Comparison of ENCODE assay signal across 8 mouse cellular contexts in the genomic region with DNA sequence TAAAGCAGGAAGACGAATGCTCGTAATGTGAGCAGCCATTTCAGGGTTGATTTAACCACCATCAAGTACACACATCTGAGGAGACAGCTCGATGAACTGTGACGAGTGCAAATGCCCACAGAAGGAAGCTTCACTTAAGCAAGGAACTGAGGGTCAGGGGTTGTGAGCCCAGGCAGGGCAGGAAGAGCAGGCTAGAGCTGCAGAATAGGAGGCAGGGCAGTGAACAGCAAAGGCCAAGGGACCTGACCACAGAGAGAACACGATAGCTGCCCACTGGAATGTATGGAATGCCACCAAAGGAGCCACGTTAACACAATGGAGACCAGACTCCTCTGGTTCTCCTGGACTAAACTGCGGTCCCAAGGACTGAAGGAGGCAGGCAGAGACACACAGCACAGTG. TPM values are rescaled to one million over a fixed set of nuclear protein-coding genes. Genes with fewer than 3 reads are reported as not detected.
DNase-seq lines count a peak whose midpoint lies in the region; ATAC-seq lines count a peak whose summit lies in the region.

No protein-coding gene starts in this region.

- H3K4me3 ChIP-seq in neural tube, embryonic 15.5 days (replicated peaks): no peak overlapping the region
- no peak overlapping the region for H3K4me3 ChIP-seq in embryonic facial prominence, embryonic 14.5 days (ENCODE audit: low read depth, low read length)
- no peak overlapping the region for H3K4me3 ChIP-seq in limb, embryonic 12.5 days (replicated peaks)

- H3K27ac ChIP-seq in neural tube, embryonic 15.5 days (replicated peaks): no peak overlapping the region
- peak overlapping the region; percentile 76 for H3K27ac ChIP-seq in embryonic facial prominence, embryonic 14.5 days (replicated peaks; ENCODE audit: low read depth, low read length)
- peak overlapping the region; percentile 70 for H3K27ac ChIP-seq in limb, embryonic 12.5 days

- DNase-seq in neural tube, embryonic 10.5 days (ENCODE audit: extremely low spot score, low spot score): peak; percentile 38
- DNase-seq in embryonic facial prominence, embryonic 14.5 days (ENCODE audit: low spot score): peak; percentile 74
- peak; percentile 53 for DNase-seq in retina, embryonic 14.5 days (ENCODE audit: low spot score)
- DNase-seq in ovary, postnatal 36 days (ENCODE audit: low spot score): no peak
- DNase-seq in adrenal gland, postnatal 4 days (ENCODE audit: low spot score in 2 of 2): no peak
- no peak for DNase-seq in left cerebral cortex, postnatal 25 days (ENCODE audit: low spot score in 2 of 2)

- 38% methylated on average over 7 of the region's 7 CpGs for WGBS in neural tube, embryonic 15.5 days
- 9% methylated on average over 7 of the region's 7 CpGs for WGBS in embryonic facial prominence, embryonic 14.5 days
- 31% methylated on average over 7 of the region's 7 CpGs for WGBS in limb, embryonic 12.5 days

- H3K9ac ChIP-seq in neural tube, embryonic 15.5 days (replicated peaks): no peak overlapping the region
- H3K9ac ChIP-seq in embryonic facial prominence, embryonic 14.5 days (ENCODE audit: low read depth, low read length): peak overlapping the region; percentile 21; the same call in 1 of the 2 replicates
- H3K9ac ChIP-seq in limb, embryonic 12.5 days (replicated peaks): 0 out of 2 replicates have a peak overlapping the region, but pooled peaks have one; percentile 23

- H3K9me3 ChIP-seq in neural tube, embryonic 15.5 days (replicated peaks): no peaks in the 10 kb centered on the region
- no peaks in the 10 kb centered on the region for H3K9me3 ChIP-seq in embryonic facial prominence, embryonic 14.5 days (ENCODE audit: control insufficient read depth, low read length)
- H3K9me3 ChIP-seq in limb, embryonic 12.5 days: no peaks in the 10 kb centered on the region

- no peak for ATAC-seq in neural tube, embryonic 15.5 days (ENCODE audit: low FRiP score)
- ATAC-seq in embryonic facial prominence, embryonic 14.5 days (ENCODE audit: low read depth): peak; percentile 80
- ATAC-seq in limb, embryonic 12.5 days (ENCODE audit: insufficient number of reproducible peaks, insufficient read depth, low FRiP score, low TSS enrichment, low read depth): no peak

- no peaks in the 10 kb centered on the region for H3K27me3 ChIP-seq in neural tube, embryonic 15.5 days (replicated peaks)
- no peaks in the 10 kb centered on the region for H3K27me3 ChIP-seq in embryonic facial prominence, embryonic 14.5 days (replicated peaks; ENCODE audit: control insufficient read depth, insufficient read depth, low read length)
- no peaks in the 10 kb centered on the region for H3K27me3 ChIP-seq in limb, embryonic 12.5 days

- H3K36me3 ChIP-seq in neural tube, embryonic 15.5 days: no peaks in the 10 kb centered on the region
- H3K36me3 ChIP-seq in embryonic facial prominence, embryonic 14.5 days (ENCODE audit: control insufficient read depth, insufficient read depth, low read length): no peaks in the 10 kb centered on the region
- H3K36me3 ChIP-seq in limb, embryonic 12.5 days: no peaks in the 10 kb centered on the region

- peaks cover 21% of the 10 kb centered on the region for H3K4me1 ChIP-seq in neural tube, embryonic 15.5 days
- H3K4me1 ChIP-seq in embryonic facial prominence, embryonic 14.5 days (ENCODE audit: control insufficient read depth, insufficient read depth, low read length): peaks cover 24% of the 10 kb centered on the region
- peaks cover 26% of the 10 kb centered on the region for H3K4me1 ChIP-seq in limb, embryonic 12.5 days (replicated peaks)

- no peak overlapping the region for H3K4me2 ChIP-seq in neural tube, embryonic 15.5 days
- H3K4me2 ChIP-seq in embryonic facial prominence, embryonic 14.5 days (ENCODE audit: low read depth, low read length): peak overlapping the region; percentile 8
- H3K4me2 ChIP-seq in limb, embryonic 12.5 days: peak overlapping the region; percentile 23; the same call in 1 of the 2 replicates

- intact Hi-C loops in left cerebral cortex, postnatal 25 days (cut with DNase I): no loop called here

RNA-seq across cellular contexts. Expression of gene Snx8, which starts 5.5 kb away (rescaled TPM):
- 30.0 and 36.7 TPM in 2 replicates for polyA plus RNA-seq in neural tube, embryonic 15.5 days (2015; fragmentation: Nextera tagmentation; extraction: Ambion mirVana)
- polyA plus RNA-seq in embryonic facial prominence, embryonic 14.5 days (2014; fragmentation: Nextera tagmentation; extraction: Ambion mirVana): 10.7 and 11.2 TPM in 2 replicates
- 20.0 and 20.5 TPM in 2 replicates for polyA plus RNA-seq in limb, embryonic 12.5 days (2016; fragmentation: Nextera tagmentation; extraction: Ambion mirVana)
- 10 to 100 TPM; 28.0 to 29.5 TPM for total RNA-seq in adrenal gland, postnatal 4 days (2021)
- total RNA-seq in left cerebral cortex, postnatal 25 days (2021): 10 to 100 TPM; 13.2 to 13.5 TPM

RNA-seq across cellular contexts. Expression of gene Eif3b, which starts 35.6 kb away (rescaled TPM):
- polyA plus RNA-seq in neural tube, embryonic 15.5 days (2015; fragmentation: Nextera tagmentation; extraction: Ambion mirVana): 80.0 and 93.1 TPM in 2 replicates
- polyA plus RNA-seq in embryonic facial prominence, embryonic 14.5 days (2014; fragmentation: Nextera tagmentation; extraction: Ambion mirVana): 130 and 143 TPM in 2 replicates
- polyA plus RNA-seq in limb, embryonic 12.5 days (2016; fragmentation: Nextera tagmentation; extraction: Ambion mirVana): 187 and 189 TPM in 2 replicates
- total RNA-seq in adrenal gland, postnatal 4 days (2021): 100 to 1,000 TPM; 147 to 157 TPM
- 10 to 100 TPM; 92.8 to 92.9 TPM for total RNA-seq in left cerebral cortex, postnatal 25 days (2021)

RNA-seq across cellular contexts. Expression of gene Mrm2, which starts 51.9 kb away (rescaled TPM):
- polyA plus RNA-seq in neural tube, embryonic 15.5 days (2015; fragmentation: Nextera tagmentation; extraction: Ambion mirVana): 20.8 and 22.3 TPM in 2 replicates
- polyA plus RNA-seq in embryonic facial prominence, embryonic 14.5 days (2014; fragmentation: Nextera tagmentation; extraction: Ambion mirVana): 18.0 and 19.9 TPM in 2 replicates
- polyA plus RNA-seq in limb, embryonic 12.5 days (2016; fragmentation: Nextera tagmentation; extraction: Ambion mirVana): 21.7 and 25.2 TPM in 2 replicates
- 10 to 100 TPM; 13.4 to 15.0 TPM for total RNA-seq in adrenal gland, postnatal 4 days (2021)
- total RNA-seq in left cerebral cortex, postnatal 25 days (2021): 10 to 100 TPM in 1 of 2 experiments, 1 to 10 TPM in 1; 9.5 to 10.7 TPM

Comparison
In these comparisons a context has a peak if more than half of its experiments do, and no peak if none do; other contexts are left out.
1. DNase-seq: peak in neural tube, embryonic 10.5 days (single experiment), embryonic facial prominence, embryonic 14.5 days (single experiment) and retina, embryonic 14.5 days (single experiment); none in ovary, postnatal 36 days (single experiment), adrenal gland, postnatal 4 days (0 of 2) and left cerebral cortex, postnatal 25 days (0 of 2).